Mouse (Mus musculus) naive thymus-derived CD4-positive, alpha-beta T cell, adult 2 months (primary cell): ENCODE data around the gene Bcl2l14.

Source experiments
- DNase-seq: peaks from one replicate; pipeline ENCODE4 v3.0.0-alpha.2; 2011; ENCODE audit warnings: low read depth

The Bcl2l14 gene

DNA sequence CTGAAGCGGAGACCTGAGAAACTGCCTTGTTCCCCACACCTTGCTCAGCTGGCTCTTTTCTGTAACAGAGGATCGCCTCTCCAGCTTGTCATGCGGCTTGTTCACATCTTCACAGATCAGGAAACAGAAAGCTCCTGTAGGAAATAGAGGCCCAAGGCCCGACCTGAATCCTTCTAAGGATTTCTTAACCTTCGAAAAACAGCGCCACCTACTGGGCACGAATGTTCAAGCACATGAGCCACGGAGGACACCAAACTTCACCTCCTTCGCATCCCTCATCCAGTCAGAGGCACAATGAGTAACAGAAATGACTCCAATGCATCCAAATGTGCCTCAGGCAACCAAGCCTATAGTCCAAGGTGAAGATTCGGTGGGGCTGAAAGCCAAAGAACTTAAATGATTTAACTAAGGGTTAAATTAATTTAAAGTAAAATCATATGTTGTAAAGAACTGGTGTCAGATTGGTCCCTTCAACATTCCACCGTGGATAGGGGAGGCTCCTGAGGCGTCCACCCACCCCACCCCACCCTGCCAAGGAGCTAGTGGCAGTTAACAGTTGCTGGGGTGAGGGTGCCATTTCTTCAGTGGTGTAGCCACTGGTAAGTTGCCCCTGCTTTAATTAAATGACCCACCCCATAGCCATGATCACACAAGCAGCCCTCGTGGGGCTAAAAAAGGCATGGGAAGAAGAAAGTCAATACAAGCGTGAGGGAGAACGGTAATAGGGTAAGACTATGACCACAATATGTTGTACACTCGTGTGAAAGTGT, 7.0 kb downstream of the Bcl2l14 start:
- peak; percentile 84 for DNase-seq

DNA sequence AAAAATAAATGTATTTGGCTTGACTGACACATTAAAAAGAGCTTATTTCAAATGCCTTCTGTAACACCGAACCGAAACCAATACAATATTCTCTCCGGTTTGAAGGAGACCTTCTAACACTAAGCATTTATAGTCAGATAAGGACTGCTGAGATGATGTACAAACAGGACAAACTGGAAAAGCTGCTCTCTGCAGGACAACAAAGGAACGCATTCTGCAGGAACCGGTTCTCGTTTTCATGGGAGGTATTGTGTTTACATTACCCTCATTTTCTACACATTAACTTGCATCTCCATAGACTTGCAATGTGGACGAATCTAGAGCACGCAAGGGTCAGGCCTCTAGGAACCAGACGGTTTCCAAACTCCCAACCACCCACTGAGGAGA, 7.6 kb downstream of the Bcl2l14 start:
- DNase-seq: no peak

DNA sequence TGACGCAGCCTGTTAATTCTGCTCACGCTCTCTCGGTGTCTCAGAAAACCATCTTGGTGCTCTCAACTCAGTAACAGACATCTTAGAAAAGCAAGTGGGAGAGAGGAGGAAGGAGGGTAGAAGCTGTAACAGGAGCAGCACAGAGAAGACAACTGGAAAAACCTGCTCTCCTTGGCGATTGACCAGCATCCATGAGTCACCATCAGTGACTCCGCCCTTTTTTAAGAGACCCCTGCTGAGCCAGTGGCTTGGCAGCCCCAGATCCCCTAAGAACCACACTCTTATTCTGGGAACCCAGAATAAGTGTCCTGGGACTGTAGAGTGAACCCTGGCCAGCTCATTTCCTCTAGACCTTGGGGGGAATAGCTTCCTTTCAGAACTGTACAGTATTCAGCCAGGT, 11.1 kb downstream of the Bcl2l14 start:
- no peak for DNase-seq

DNA sequence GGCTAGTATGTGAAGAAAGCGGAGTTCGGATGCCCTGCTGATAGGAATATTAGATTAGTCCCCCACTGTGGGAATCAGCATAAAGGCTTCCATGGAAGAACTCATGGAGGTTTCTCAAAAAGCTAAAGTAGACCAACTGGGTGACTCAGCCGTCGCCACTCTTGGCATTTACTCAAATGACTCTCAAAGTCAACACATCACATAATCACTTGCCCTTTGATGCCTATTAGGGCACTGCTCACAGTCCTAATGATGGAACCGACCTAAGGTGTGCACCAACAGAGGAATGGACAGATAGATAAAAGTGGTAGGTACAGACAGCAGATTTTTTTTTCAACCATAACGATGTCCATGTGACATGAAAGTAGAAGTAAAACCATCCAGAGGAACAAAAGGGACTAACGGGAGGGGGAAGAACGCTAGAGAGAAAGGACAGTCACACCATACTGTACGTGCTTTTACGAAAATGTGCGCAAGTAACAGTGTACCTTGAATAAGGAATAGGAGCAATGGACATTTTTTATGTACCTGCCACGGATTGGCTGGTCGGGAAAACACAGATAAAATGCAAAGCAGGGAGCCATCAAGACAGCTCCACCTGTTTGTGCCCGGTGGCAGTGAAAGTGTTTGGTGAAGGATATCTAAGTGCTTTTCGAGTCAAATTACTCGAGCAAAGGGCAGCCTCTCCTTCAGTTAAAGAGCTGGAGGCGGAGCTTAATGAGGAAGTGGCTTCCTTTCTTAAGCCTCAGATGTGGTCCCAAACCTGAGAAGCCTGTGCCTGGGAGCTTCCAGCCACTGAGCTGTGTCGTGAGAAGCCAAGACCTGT, 17.8 kb downstream of the Bcl2l14 start:
- peak; percentile 85 for DNase-seq

DNA sequence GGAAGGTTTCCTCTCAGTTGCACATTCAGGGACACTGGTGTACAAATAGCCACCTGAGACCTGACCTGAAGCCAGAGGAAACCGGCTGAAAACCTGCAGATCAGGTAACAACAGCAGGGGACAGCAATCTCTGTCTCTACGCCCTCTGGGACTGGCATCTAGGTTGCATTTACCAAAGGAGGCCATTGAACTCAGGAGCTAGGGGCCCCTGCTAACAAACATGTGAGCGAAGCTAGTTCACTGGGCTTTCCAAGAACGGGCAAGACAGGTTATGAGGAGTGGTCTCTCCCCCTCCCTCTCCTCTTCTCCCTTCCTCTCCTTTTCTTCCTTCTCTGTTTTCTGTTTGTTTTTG, 18.4 kb downstream of the Bcl2l14 start:
- no peak for DNase-seq

DNA sequence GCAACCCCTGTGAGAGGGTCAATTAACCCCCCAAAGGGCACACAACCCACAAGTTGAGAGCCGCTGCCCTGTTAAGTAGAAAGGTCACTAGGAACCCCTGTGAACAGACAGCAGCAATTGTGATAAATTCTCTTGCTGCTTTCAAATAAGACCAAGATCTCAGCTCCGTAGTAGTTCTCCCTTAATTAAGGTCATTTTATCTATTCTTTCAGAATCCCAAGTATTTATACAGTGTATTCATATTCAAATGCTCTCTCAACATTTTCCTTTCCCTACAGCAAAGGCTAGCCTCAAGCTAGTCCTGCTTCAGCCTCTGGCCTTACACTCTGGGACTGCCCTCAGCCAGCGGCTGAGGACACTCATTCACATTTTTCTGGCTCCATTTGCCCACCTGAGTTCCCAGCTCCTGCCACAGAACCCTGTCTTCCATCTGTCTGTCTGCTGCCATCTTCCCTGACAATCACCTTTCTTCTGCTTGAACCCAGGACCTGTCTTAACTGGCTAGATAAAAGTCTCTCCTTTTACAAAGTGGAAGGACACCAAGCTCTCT, 20.5 kb downstream of the Bcl2l14 start:
- DNase-seq: no peak

DNA sequence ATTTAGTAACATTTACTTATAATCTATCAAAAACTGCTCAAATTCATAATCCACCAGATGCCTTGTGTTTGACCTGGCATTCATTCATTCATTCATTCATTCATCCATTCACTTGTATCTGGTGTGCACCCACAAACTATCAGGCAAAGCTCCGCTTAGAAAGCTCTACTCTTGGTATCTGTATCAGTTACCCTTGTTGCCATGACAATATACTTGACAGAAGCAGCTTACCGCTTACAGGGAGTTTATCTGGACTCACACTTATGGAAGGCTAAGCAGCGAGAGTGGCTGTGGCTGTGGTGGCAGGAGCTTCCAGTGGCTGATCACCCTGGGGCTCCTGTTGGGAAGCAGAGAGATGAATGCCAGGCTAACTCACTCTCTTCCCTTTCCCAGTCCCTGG, 21.8 kb downstream of the Bcl2l14 start:
- DNase-seq: no peak

DNA sequence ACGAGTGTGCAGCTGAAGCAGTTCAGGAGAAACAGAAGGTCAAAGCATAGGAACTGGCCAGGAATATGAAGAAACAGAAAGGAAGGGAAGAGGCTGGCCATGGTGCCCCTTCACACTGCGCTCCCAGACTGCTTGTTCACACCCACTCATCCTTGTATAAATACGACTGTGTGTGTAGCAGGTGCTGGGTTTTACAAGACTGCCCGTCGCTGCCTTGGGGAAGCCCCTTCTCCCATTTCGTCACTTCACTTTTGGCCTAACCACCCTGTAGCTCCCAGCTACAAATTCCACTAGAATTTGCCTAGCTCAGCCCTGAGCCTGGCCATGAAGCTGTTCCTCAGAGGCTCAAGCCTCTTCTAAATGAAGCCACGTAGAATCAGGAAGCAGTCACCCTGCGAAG, 24.3 kb downstream of the Bcl2l14 start:
- no peak for DNase-seq

DNA sequence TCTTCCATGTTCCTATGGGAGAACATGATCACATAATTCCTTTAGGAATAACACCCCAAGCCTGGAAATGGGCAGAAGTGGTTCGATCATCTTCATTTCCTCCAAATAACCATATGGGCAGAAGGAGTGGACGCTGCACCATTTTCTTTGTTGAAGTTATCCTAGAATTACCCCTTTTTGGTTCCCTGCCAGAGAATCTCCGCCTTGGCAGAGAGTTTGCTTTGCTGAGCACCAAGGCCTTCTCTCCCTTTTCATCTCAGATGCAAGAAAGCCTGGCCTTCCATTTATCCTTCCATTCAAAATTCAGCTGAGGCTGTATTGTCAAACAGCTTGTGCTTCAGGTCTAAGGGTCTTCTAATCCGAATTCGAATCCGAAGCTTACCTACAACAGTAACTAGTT, 25.8 kb downstream of the Bcl2l14 start:
- DNase-seq: no peak

DNA sequence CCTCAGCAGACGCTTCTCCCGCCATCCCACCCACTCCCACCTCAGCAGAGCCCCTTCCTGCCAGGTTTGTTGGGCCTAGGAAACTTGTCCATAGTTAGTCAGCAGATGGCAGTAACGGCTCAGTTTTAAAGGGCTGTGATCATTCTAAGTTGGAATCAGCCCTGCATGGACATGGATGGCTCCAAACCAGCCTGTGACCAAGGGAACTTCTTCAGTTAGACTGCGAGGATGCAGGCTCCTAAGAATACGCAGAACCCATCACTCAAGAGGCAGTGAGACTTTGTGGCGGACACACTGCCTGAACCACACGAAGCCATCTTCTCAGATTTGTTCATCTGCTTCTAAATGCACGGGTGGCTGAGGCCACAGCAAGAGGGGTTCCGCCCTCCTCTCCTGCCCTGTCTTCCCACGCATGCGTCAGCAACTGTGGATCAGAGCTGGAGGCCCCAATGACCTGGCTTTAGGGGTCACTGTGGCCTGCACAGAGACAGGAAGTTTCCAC, 29.1 kb downstream of the Bcl2l14 start:
- DNase-seq: peak; percentile 55

DNA sequence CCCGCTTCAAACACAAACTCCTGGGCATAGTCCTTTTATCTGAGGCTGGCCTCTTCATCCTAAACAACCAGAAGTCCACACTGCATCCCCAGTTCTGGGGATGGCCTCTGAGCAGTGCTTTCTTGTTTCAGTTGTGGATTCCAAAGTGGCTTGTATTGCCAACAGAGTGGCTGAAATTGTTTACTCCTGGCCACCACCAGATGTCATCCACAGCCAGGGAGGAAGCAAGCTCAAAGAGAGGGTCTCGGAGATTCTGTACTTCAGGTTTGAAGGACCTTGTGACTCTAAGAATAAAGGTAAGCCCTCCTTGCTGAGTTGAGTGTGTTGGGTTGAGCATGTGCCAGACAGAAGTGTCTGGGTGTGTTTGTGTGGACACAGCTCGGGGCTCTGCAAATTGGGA, 31.0 kb downstream of the Bcl2l14 start:
- no peak for DNase-seq

DNA sequence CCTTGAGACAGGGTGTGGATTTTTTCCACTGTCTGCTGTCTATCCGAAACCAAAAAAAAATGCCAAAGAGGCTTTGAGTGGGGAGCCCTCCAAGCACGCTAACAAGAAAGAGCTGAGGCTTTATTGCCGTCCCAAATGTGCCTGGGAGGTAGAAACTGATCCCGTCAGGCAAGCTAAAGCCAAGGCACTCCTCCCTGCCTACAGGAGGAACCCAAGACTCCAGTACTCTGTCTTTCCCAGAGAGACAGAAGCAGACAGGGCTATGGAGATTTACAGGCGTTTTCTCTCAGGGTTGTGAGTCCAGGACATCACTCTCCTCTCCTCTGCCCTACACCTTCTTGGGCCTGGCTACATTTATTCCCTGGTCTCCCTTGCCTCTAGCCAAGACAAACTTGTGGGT, 32.3 kb downstream of the Bcl2l14 start:
- DNase-seq: no peak

DNA sequence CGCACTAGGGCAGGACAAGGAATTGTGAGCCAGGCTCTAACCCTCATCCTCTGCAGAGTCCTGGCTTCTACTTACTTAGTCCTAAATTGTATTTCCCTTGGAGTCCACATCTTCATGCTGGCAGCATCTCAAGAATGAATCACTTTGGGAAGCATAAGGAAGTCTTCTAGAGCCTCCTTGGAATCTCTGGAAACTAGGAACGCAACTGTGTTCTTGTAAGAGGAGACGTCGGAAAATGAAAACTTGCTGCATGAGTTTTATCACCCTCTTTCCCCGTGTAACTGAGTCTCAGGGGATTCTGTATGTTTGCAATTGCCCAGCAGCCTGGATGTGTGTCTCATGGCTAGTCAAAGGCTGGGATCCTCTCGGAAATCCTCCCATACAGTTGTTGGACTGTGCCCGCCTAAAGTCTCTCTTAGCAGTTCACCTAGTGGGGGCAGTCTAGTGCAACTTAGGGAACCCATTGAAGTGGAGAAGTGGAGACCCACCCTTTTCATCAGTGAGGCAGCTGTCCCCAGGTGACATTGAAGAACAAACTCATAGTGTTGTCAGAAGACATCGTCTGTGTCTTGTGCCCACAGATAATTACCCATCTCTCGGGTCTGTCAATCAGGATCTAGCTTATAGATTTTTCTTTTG, 34.2 kb downstream of the Bcl2l14 start:
- DNase-seq: no peak

DNA sequence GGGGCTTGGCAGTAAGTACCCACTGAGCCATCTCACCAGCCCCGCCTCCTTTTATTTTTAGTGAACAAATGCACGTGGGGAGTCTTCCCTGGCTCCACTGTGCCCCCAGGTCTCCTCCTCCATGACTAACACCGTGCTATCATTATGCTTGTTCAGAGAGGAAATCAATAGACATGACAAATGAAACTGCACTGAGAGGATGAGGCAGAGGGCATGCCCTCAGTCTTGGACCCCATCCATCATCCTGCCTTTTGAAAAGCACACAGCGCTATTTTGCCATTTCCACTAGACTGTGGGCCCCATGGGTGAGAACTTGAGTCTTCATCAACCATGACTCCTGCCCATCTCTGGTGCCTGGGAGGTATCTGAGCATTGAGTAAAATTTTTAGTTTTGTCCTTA, 35.5 kb downstream of the Bcl2l14 start:
- no peak for DNase-seq

DNA sequence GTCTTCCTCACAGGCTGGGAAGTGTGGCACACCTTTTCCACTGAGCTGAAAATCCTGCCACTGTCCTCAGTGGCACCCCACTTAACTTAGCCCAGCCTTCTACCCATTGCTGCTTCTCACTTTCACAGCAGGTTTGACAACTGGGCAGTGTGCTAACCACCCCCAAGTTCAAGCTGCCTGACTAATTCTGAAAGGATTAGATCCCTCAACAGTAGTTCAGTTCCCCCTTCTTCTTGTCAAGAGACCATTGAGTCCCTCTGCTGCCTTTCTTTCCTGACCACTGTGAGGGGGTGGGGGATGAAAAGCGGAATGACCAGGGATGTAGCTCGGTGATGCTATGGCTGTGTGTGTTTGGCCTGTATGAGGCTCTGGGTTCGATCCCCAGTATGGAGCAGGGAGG, 37.2 kb downstream of the Bcl2l14 start:
- DNase-seq: no peak

DNA sequence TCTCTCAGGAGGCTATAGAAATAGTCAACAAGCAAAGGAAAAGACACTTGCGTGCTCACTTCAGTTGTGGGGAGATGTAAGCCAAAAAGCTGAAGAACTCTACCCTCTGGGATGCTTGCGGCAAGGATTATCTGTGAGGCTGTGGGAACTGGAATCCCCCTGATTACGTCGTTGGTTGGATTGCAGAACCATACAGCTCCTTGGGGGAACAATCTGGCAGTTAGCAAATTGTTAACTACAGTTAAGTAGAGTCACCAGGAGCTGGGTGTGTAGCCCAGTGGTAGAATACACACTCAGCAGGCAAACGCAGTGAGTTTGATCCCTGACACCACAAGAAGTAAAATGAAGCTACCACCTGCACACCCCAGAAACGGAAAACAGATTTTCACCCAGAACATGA, 37.9 kb downstream of the Bcl2l14 start:
- no peak for DNase-seq

DNA sequence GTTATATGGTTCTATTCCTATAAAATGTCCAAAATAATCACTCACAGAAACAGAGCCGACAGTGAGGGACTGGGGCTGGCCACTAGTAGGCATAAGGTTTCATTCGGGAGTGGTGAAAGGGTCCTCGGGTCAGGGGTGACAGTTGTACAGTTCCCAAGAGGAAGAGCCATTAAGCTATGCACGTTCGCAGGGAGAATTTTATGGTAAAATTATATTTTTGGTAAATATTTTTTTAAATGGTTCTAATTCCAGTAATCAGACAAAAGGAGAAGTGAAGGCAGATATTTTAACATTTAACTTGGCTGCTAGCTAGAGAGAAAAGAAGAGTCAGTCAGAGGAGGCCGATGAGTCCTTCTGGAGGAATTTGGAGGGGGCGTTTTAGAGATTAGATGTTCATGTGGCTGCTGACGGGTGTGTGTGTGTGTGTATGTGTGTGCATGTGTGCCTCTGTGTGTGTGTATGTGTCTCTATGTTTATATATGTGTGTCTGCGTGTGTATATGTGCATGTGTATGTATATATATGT, 38.8 kb downstream of the Bcl2l14 start:
- DNase-seq: no peak

DNA sequence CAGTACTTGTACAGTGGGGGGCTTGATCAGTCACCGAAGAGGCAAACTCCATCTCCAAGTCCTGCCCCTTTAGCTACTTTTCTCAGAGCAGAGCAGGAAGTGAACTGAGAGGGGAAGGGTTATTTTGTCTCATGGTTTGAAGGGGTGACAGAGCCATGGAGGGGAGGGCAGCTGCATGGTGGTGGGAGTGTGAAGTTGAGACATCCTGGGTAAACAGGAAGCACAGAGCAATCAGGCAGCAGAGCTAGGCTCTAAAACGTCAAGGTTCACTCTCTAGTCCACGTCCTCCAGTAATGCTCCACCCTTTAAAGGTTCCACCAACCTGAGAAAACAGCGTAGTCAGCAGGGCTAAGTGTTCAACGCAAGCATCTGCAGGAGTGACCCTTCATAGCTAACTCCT, 40.8 kb downstream of the Bcl2l14 start:
- peak; percentile 26 for DNase-seq

DNA sequence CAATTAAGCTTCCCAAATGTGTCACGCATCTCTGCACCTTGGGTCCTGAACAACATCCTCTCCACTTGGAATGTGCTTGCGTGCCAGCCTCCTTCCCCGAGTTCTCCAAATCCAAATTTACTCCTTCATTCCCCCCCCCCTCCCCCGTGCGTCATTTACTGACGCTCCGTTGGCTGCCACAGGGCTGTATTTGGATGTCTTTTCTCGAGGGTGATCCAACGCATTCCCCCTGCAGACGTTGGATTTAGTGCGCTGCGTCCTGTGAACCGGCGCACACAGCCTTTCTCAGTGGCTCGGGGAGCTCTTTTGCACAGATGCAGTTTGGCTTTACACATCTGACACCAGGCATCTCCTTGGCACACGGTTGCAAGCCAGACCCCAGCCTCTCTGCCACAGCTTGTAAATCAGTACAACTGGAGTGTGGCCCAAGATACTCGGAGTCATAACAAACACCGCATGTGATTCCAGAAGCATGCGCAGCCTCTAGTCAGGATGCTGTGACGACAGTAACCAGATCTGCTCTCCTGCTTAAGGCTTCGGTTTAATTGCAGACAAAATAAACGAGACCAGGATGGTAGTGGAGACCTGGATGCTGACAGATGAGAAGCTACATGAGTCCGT, 43.4 kb downstream of the Bcl2l14 start:
- no peak for DNase-seq

DNA sequence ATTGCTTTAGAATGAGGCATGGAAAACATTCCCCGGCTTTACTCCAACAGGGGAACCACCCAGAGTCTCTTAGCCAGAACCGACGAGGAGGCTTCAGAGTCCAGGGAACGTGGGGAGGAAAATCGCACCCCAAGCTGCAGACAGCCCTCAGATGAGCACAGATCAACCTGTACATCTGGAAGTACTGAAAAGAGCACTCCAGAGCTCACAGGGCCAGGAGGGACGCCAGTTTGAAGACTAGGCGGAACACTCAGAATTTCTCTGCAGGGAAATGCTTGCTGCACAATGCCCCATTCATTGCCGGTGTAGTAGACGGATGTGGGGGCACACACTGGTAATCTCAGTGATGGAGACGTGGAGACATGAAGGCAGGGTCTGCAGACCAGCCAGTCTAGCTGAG, 43.9 kb downstream of the Bcl2l14 start:
- no peak for DNase-seq

DNA sequence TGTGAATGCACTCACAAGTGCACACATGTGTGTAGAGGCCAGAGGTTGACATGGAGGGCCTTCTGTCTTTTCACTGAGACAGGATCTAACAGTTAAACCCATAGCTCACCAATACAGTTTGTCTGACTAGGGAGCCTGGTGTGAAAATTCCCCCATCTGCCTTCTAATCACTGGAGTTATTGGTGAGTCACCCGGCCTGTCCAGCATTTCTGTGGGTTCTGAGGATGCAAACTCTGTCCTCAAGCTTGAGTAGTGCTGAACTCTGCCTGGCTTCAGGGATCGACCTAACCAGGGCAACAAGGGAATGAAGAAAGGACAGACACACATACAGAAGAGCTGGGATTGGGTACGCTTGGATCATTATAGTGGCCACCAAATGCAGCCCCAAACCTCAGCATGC, 45.6 kb downstream of the Bcl2l14 start:
- DNase-seq: no peak

DNA sequence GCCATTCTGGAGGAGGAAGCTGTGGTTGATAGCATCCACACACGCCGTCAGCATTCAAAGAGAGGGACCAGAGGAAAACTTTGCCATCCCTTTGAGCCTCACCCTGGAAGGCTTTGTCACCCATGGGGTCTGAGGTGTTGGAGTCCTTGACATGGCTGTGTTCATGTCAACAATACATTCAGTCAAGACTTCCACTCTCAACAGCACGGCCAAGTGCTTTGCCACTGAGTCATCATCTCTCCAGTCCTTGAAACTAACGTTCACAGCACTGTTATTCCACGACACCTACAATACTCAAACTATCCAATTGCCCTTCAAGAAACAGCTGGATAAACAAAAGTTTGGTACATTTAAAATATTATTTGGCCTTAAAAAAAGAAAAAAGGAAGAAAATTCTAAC, 46.1 kb downstream of the Bcl2l14 start:
- no peak for DNase-seq
